Mouse (Mus musculus) thymus, postnatal 10 days (tissue): ENCODE data around the gene Fer.

Experiments
- DNase-seq, 2 experiments: peaks; one replicate each; pipeline ENCODE4 v3.0.0; 2021; ENCODE audit warnings: low spot score in 2 of 2

The Fer gene

GRCm38 (mm10) chr17:63974253-63974652 is 111.4 kb downstream of the Fer start:
- DNase-seq = no peak

- DNase-seq = no peak
Observed at GRCm38 (mm10) chr17:63978794-63979571, 116.1 kb downstream of the Fer start.

GRCm38 (mm10) chr17:63980167-63980566 is 117.3 kb downstream of the Fer start:
- no peak for DNase-seq

GRCm38 (mm10) chr17:63988710-63989109 is 125.8 kb downstream of the Fer start:
- no peak for DNase-seq

GRCm38 (mm10) chr17:63991160-63991559 is 128.3 kb downstream of the Fer start:
- DNase-seq = no peak

- no peak for DNase-seq
Observed at GRCm38 (mm10) chr17:63995921-63996320, 133.1 kb downstream of the Fer start.

GRCm38 (mm10) chr17:63997643-63998042 is 134.8 kb downstream of the Fer start:
- DNase-seq = no peak

GRCm38 (mm10) chr17:64003444-64003843 is 140.6 kb downstream of the Fer start:
- DNase-seq = no peak

- no peak for DNase-seq
Observed at GRCm38 (mm10) chr17:64005575-64006249, 142.8 kb downstream of the Fer start.

- no peak for DNase-seq
Observed at GRCm38 (mm10) chr17:64016606-64017005, 153.7 kb downstream of the Fer start.

- DNase-seq = no peak
Observed at GRCm38 (mm10) chr17:64018240-64018639, 155.4 kb downstream of the Fer start.

GRCm38 (mm10) chr17:64018870-64019269 is 156.0 kb downstream of the Fer start:
- no peak for DNase-seq

GRCm38 (mm10) chr17:64019646-64020045 is 156.8 kb downstream of the Fer start:
- DNase-seq = no peak

- no peak for DNase-seq
Observed at GRCm38 (mm10) chr17:64026485-64026884, 163.6 kb downstream of the Fer start.

GRCm38 (mm10) chr17:64041771-64042170 is 178.9 kb downstream of the Fer start:
- no peak for DNase-seq

- DNase-seq = no peak
Observed at GRCm38 (mm10) chr17:64045326-64045725, 182.5 kb downstream of the Fer start.

- DNase-seq = no peak
Observed at GRCm38 (mm10) chr17:64046557-64046956, 183.7 kb downstream of the Fer start.

- DNase-seq = no peak
Observed at GRCm38 (mm10) chr17:64050911-64051310, 188.0 kb downstream of the Fer start.

- no peak for DNase-seq
Observed at GRCm38 (mm10) chr17:64053636-64054035, 190.8 kb downstream of the Fer start.

GRCm38 (mm10) chr17:64060529-64060928 is 197.7 kb downstream of the Fer start:
- DNase-seq = no peak

GRCm38 (mm10) chr17:64065243-64065642 is 202.4 kb downstream of the Fer start:
- DNase-seq = no peak

GRCm38 (mm10) chr17:64077392-64077791 is 214.5 kb downstream of the Fer start:
- DNase-seq = no peak

- DNase-seq = no peak
Observed at GRCm38 (mm10) chr17:64084751-64085150, 221.9 kb downstream of the Fer start.
